Mouse (Mus musculus): ENCODE measurements around the gene Gpr158.

- TF ChIP-seq CTCF (IDR thresholded peaks at IDR 0.05; ENCODE audit: low read depth), result no peak
- no peak for TF ChIP-seq EP300 (IDR thresholded peaks at IDR 0.05; ENCODE audit: low read depth)
Observed at GRCm38 (mm10) chr2:21499399-21499798, 132.1 kb downstream of the Gpr158 start.

Data from liver, postnatal 0 days (tissue).